Mouse (Mus musculus) midbrain, embryonic 11.5 days (tissue): Measurements from ENCODE around the gene Nudt19. TPM values are rescaled to one million over a fixed set of nuclear protein-coding genes. Genes with fewer than 3 reads are reported as not detected.

Source experiments
- ATAC-seq: fragments of 200-750 bp; cut with Nextera tagmentation; 2 replicates; pipeline ENCODE4 v1.8.0; 2017; ENCODE audit warnings: moderate TSS enrichment, moderate library complexity; ENCODE audit not compliant: low FRiP score
- DNase-seq: peaks from one replicate; pipeline ENCODE4 v3.0.0; 2015; ENCODE audit warnings: low spot score; ENCODE audit errors: missing footprints
- H3K27ac ChIP-seq: fragments of 300-500 bp; sonication (generic); 2 replicates; pipeline ENCODE4 v1.5.1; 2014; ENCODE audit warnings: low read depth, low read length
- H3K27me3 ChIP-seq: fragments of 300-500 bp; sonication (generic); 2 replicates; pipeline ENCODE4 v1.6.1; 2014; ENCODE audit warnings: mild to moderate bottlenecking, low read length, moderate library complexity, mixed read lengths; ENCODE audit not compliant: control insufficient read depth, insufficient read depth
- H3K36me3 ChIP-seq: fragments of 300-500 bp; sonication (generic); 2 replicates; pipeline ENCODE4 v1.6.1; 2014; ENCODE audit warnings: mild to moderate bottlenecking, low read length, moderate library complexity, mixed read lengths; ENCODE audit not compliant: control insufficient read depth, insufficient read depth
- H3K4me1 ChIP-seq: fragments of 300-500 bp; sonication (generic); 2 replicates; pipeline ENCODE4 v1.6.1; 2014; ENCODE audit warnings: low read length; ENCODE audit not compliant: control insufficient read depth, insufficient read depth
- H3K4me2 ChIP-seq: fragments of 300-500 bp; sonication (generic); 2 replicates; pipeline ENCODE4 v1.6.1; 2014; ENCODE audit warnings: mild to moderate bottlenecking, moderate library complexity
- H3K4me3 ChIP-seq: fragments of 300-500 bp; sonication (generic); 2 replicates; pipeline ENCODE4 v1.5.1; 2014; ENCODE audit warnings: low read depth, low read length
- H3K9ac ChIP-seq: fragments of 300-500 bp; sonication (generic); 2 replicates; pipeline ENCODE4 v1.6.1; 2014; ENCODE audit warnings: low read length
- H3K9me3 ChIP-seq: fragments of 300-500 bp; sonication (generic); 2 replicates; pipeline ENCODE4 v1.6.1; 2016; ENCODE audit warnings: low read length; ENCODE audit not compliant: control insufficient read depth
- WGBS: fragments of 180-500 bp; shearing (Covaris S2); extraction: QIAGEN DNeasy Blood & Tissue Kit; methylation state at CpG from one replicate; pipeline ENCODE4 v1.1.7; 2014; 5-methylcytosine and 5-hydroxymethylcytosine counted together
- polyA plus RNA-seq: library from polyadenylated mRNA; unstranded; fragments of >200 nt; fragmentation: Nextera tagmentation; extraction: Ambion mirVana; gene quantifications from 2 replicates; pipeline ENCODE4 v1.2.1, GENCODE M21; 2014

The Nudt19 gene
- polyA plus RNA-seq = 43.2 and 46.1 TPM in 2 replicates

DNA sequence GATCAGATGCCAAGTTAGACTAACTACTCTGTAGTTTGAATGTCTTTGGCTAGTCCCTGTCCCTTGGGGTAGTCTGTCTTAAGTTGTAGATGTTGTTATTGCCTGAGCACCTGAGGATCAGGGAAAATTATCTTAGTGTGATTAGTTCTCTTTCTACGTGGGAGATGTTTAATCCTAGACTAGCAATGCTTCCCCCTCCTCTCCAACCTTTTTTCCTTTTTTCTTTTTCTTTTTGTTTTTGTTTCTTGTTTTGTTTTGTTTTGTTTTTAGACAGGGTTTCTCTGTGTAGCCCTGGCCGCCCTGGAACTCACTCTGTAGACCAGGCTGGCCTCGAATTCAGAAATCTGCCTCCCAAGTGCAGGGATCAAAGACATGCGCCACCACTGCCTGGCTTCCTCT lies at the start of gene Nudt19:
Gene Nudt19 (minus strand): TSS at position 100 of the 399 bp plus-strand sequence.
- H3K27me3 ChIP-seq = no peaks in the 10 kb centered on the region
- no peaks in the 10 kb centered on the region for H3K36me3 ChIP-seq
- peaks cover 6% of the 10 kb centered on the region; the same call in 1 of the 2 replicates for H3K4me1 ChIP-seq
- 82% methylated on average over 4 of the region's 4 CpGs for WGBS
- peak within 1 kb of the TSS; percentile 94 for H3K4me2 ChIP-seq
- H3K9me3 ChIP-seq = no peaks in the 10 kb centered on the region
- peak within 1 kb of the TSS; percentile 92 for H3K9ac ChIP-seq
- peak within 1 kb of the TSS; percentile 66 for H3K4me3 ChIP-seq
- ATAC-seq = no peak
- DNase-seq = no peak
- peak within 1 kb of the TSS; percentile 91 for H3K27ac ChIP-seq

DNA sequence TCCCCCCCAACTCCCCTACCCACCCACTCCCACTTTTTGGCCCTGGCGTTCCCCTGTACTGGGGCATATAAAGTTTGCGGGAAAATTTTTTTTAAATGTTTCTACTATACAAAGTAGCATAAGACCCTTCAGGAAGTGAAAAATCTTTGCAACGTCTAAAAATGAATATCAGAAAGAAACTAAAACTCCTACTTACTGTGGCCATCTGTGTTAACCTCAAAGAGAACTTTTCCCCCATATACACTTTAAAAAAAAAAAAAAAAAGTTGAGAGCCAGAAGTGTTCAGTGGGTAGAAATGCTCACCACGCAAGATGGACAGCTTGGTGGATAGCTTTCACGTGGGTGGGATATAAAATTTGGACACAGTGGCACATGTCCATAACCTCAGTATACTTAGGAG lies 46.7 kb upstream of the Nudt19 start:
- H3K27ac ChIP-seq = no peak overlapping the region
- no peaks in the 10 kb centered on the region for H3K9me3 ChIP-seq
- no peaks in the 10 kb centered on the region for H3K27me3 ChIP-seq
- H3K4me2 ChIP-seq = no peak overlapping the region
- H3K4me3 ChIP-seq = no peak overlapping the region
- no peak overlapping the region for H3K9ac ChIP-seq
- ATAC-seq (no peak), DNase-seq (no peak)
- H3K4me1 ChIP-seq = no peaks in the 10 kb centered on the region
- 95% methylated on average over 5 of the region's 5 CpGs for whole genome bisulfite sequencing
- peaks cover 6% of the 10 kb centered on the region; the same call in 1 of the 2 replicates for H3K36me3 ChIP-seq

DNA sequence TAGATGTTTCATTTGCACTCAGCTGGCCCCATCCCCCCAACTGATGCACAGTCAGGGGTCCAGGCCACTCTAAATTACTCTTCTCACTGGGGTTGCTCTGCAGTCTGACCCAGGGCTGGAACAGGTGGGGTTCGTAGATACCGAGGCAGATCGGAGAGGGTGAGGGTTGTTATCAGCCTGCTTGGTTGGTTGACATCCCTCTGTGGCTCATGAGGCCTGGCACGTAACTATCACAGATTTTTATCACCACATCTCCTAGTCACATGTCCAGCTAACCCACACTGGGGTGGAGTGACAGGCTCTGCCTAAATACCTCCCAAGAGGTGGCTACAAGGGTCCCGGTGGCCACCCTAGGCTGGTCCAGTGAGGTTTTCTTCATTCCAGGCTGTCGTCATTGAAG lies 45.0 kb upstream of the Nudt19 start:
- H3K4me3 ChIP-seq = no peak overlapping the region
- no peak overlapping the region for H3K4me2 ChIP-seq
- 92% methylated on average over 6 of the region's 6 CpGs for WGBS
- ATAC-seq = no peak
- no peak for DNase-seq
- no peaks in the 10 kb centered on the region for H3K9me3 ChIP-seq
- no peaks in the 10 kb centered on the region for H3K27me3 ChIP-seq
- no peak overlapping the region for H3K9ac ChIP-seq
- no peak overlapping the region for H3K27ac ChIP-seq
- H3K36me3 ChIP-seq = peaks cover 4% of the 10 kb centered on the region; the same call in 1 of the 2 replicates
- H3K4me1 ChIP-seq = no peaks in the 10 kb centered on the region

DNA sequence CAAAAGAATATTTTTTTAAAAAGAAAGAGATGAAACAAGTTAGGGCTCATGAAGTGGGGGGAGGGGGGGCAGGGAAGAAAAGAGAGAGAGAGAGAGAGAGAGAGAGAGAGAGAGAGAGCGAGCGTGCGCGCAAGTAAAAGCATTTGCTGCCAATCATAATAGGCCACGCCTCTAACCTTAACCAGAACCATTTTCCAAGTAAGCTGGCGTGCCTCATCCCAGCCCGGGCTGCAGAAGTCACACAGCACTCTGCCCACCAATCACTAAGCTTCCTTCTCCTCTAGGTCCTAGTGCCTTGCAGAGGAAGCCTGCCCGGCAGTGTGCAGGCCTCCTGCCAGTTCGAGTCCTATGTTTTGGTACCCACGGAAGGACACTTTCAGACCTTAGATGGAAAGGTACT lies 43.9 kb upstream of the Nudt19 start:
- Histone ChIP-seq H3K27ac (no peak overlapping the region), H3K4me2 (no peak overlapping the region), H3K9ac (no peak overlapping the region), H3K4me3 (no peak overlapping the region), H3K4me1 (no peaks in the 10 kb centered on the region), H3K27me3 (no peaks in the 10 kb centered on the region), H3K9me3 (no peaks in the 10 kb centered on the region), H3K36me3 (peaks cover 4% of the 10 kb centered on the region; the same call in 1 of the 2 replicates)
- 91% methylated on average over 10 of the region's 10 CpGs for WGBS
- DNase-seq (no peak), ATAC-seq (no peak)

DNA sequence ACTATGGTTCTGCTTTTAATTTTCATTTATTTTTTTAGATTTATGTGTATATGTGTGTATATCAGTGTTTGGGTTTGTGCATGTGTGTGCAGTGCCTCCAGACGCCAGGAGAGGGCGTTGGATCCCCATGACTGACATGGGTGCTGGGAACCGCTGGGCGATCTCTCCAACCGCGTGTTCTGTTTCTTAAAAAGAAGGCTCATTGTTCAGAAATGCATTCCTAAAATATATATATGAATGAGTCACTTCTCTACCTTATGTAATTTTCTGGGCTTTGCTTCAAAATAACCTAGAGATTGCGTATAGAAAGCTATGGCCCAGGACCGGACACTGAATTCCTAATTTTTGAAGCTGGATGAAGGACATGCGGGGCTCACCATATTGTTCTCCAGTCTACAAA lies 43.4 kb upstream of the Nudt19 start:
- Histone ChIP-seq H3K27ac (no peak overlapping the region), H3K4me2 (no peak overlapping the region), H3K9ac (no peak overlapping the region), H3K9me3 (no peaks in the 10 kb centered on the region), H3K4me1 (no peaks in the 10 kb centered on the region), H3K4me3 (no peak overlapping the region), H3K27me3 (no peaks in the 10 kb centered on the region), H3K36me3 (peaks cover 4% of the 10 kb centered on the region; the same call in 1 of the 2 replicates)
- WGBS = 94% methylated on average over 9 of the region's 9 CpGs
- no peak for DNase-seq
- no peak for ATAC-seq

DNA sequence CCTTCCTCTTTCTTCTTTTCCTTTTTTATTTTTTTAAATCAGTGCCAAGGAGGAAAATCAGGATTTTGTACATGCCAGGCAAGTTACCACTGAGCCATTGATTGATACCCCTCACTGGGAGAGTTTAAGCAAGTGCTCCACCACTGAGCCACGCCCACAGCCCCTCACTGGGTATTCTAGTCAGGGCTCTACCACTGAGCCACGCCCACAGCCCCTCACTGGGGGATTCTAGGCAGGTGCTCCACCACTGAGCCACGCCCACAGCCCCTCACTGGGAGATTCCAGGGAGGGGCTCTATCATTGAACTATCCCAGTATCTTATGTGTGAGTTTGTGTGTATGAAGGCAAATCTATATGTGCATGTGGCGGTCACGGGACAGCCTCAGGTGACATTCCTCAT lies 38.2 kb upstream of the Nudt19 start:
- 91% methylated on average over 5 of the region's 5 CpGs for WGBS
- no peak for ATAC-seq
- Histone ChIP-seq H3K27ac (no peak overlapping the region), H3K9ac (no peak overlapping the region), H3K4me2 (no peak overlapping the region), H3K36me3 (peaks cover 5% of the 10 kb centered on the region), H3K27me3 (no peaks in the 10 kb centered on the region), H3K9me3 (no peaks in the 10 kb centered on the region), H3K4me3 (no peak overlapping the region), H3K4me1 (no peaks in the 10 kb centered on the region)
- DNase-seq = no peak

DNA sequence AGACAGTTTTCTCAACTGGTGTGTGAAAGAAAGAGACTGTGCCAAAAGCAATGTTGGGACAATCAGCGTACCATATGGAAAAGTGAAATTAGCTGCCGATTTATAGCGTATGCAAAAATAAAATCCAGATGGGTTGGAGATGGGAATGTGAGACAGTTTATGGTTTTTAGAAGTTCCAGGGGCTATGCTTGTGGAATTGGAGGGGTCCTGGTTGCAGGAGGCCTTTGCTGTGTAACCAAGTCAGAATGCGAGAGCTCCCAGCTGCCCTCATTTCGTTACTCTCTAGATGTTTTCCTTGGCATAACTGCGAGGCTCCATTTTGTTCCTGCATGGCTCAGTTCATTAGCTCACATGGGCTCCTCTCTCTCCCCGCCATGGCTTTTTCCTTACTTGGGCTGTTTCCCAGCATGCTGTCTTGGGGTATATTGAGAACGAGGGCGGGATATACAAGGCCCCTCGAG lies 34.7 kb upstream of the Nudt19 start:
- no peak for DNase-seq

DNA sequence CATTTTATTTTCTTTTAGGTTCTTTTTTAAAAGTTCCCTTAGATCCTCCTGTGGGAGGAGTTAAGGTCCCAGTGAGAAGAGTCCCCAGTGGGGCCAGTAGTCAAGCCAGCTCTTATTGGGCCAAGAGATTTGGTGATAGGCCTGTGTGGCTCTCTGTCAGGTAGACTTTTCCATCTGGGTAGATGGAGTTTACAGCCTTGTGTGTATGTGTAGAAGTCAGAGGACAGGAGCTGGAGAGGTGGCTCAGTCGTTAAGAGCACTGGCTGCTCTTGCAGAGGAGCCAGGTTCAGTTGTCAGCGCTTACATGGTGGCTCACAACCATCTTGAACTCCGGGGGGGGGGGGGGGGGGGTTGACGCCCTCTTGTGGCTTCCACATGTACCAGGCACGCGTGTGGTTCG lies 33.4 kb upstream of the Nudt19 start:
- H3K27ac ChIP-seq = no peak overlapping the region
- DNase-seq (no peak), ATAC-seq (no peak)
- peaks cover 8% of the 10 kb centered on the region for H3K27me3 ChIP-seq
- peaks cover 5% of the 10 kb centered on the region for H3K36me3 ChIP-seq
- no peak overlapping the region for H3K4me2 ChIP-seq
- H3K9me3 ChIP-seq = no peaks in the 10 kb centered on the region
- H3K9ac ChIP-seq = no peak overlapping the region
- H3K4me1 ChIP-seq = peaks cover 11% of the 10 kb centered on the region
- H3K4me3 ChIP-seq = no peak overlapping the region
- 89% methylated on average over 7 of the region's 7 CpGs for WGBS

More for the DNA sequence above, 34.7 kb upstream of the Nudt19 start:
- Histone ChIP-seq H3K36me3 (peaks cover 5% of the 10 kb centered on the region), H3K4me3 (no peak overlapping the region), H3K4me2 (no peak overlapping the region), H3K9me3 (no peaks in the 10 kb centered on the region), H3K27ac (no peak overlapping the region), H3K4me1 (peaks cover 4% of the 10 kb centered on the region), H3K9ac (no peak overlapping the region), H3K27me3 (no peaks in the 10 kb centered on the region)
- WGBS = 93% methylated on average over 10 of the region's 10 CpGs
- ATAC-seq = no peak

DNA sequence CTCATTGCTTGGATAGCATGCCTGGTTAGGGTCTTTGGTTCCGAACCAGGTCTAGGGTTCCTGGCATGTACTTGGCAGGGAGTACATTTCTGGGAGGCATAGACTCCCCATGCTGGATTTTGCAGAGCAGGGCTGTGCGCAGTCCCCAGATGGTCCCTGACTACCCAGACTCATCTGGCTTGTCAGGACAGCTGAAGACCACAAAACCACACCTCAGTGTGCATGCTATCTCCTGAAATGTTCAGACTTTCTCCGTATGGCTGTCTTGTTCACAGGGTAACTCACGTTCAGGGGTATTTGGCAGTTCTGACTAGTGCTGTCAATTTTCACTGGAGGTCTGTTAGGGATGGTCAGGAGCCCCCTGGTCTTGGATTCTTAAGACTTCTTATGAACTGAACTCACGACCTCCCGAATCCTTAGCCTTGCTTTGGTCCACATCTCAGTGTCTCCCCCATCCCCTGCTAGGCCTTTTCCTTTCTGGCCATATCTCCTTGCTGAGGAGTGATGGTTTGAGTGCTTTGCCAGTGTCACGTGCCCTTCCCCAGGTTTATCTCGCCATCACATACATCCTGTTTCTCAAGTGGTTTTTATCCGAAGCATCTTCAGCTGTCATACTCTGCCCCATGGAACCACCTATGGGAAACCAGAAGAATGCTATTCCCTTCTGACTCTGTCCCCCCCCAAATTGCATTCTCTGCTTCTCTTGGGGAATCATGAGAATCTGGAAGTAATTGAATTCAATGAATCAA lies 32.8 kb upstream of the Nudt19 start:
- peaks cover 14% of the 10 kb centered on the region for H3K27me3 ChIP-seq
- ATAC-seq (no peak), DNase-seq (no peak)
- H3K4me2 ChIP-seq = no peak overlapping the region
- no peak overlapping the region for H3K27ac ChIP-seq
- no peaks in the 10 kb centered on the region for H3K9me3 ChIP-seq
- H3K36me3 ChIP-seq = peaks cover 5% of the 10 kb centered on the region
- H3K4me3 ChIP-seq = no peak overlapping the region
- H3K4me1 ChIP-seq = peaks cover 17% of the 10 kb centered on the region
- H3K9ac ChIP-seq = no peak overlapping the region
- WGBS = 88% methylated on average over 9 of the region's 9 CpGs
